Mouse (Mus musculus) layer of hippocampus, postnatal 25 days (tissue): ENCODE data around the gene C3. TPM values are rescaled to one million over a fixed set of nuclear protein-coding genes. Genes with fewer than 3 reads are reported as not detected.

Experiments
- DNase-seq, 2 experiments: peaks; one replicate each; pipeline ENCODE4 v3.0.0; 2022; ENCODE audit warnings: mixed read lengths in 2 of 2, low spot score in 1 of 2; ENCODE audit errors: extremely low spot score in 1 of 2
- total RNA-seq, 2 experiments: library from RNA; stranded (reverse); gene quantifications; 2 replicates each; pipeline ENCODE4 v1.2.3; 2021

Gene C3
- total RNA-seq, 2 experiments from 2014 or later, result 0.98 to 1.3 TPM

GRCm38 (mm10) chr17:57227468-57227867, 468 bp downstream of the C3 start:
- no peak for DNase-seq

DNA sequence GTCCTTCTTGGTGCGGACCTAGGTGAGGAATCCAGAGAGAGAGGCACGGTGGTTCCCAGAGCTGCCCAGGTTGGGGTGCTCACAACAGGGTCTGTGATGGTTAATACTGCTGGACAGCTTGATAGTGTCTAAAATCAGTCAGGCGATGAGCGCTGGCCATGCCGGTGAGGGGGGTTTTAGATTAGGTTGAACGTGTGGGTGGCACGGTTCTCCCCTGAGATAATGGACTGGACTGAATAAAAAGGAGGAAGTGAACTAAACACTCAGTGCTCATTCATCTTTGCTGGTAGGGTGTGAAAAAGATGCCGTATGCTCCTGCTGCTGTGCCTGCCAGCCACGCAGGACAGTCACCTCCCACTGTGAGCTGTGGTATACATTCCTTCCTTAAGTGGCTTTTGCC, 4.6 kb downstream of the C3 start:
- DNase-seq, result no peak

DNA sequence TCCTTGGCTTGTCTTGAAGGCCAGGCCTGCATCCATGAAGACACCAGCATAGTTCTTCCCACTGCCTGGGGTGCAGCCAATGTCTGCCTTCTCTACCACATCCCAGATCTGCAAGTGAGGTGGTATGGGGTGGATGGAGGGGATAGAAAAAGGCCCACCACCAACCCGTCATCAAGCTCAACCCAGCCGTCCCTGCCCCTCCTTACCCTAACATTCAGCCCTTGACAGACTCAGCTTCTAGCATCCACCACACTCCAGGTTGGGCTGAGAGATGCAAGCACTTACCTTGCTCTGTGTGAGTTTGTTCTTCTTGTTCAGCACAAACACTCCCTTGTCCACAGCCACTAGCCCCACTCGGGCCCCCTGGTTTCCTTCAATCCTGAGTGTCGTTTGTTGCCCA, 6.0 kb downstream of the C3 start:
- DNase-seq, result no peak

GRCm38 (mm10) chr17:57219884-57220207, 8.1 kb downstream of the C3 start:
- no peak for DNase-seq

DNA sequence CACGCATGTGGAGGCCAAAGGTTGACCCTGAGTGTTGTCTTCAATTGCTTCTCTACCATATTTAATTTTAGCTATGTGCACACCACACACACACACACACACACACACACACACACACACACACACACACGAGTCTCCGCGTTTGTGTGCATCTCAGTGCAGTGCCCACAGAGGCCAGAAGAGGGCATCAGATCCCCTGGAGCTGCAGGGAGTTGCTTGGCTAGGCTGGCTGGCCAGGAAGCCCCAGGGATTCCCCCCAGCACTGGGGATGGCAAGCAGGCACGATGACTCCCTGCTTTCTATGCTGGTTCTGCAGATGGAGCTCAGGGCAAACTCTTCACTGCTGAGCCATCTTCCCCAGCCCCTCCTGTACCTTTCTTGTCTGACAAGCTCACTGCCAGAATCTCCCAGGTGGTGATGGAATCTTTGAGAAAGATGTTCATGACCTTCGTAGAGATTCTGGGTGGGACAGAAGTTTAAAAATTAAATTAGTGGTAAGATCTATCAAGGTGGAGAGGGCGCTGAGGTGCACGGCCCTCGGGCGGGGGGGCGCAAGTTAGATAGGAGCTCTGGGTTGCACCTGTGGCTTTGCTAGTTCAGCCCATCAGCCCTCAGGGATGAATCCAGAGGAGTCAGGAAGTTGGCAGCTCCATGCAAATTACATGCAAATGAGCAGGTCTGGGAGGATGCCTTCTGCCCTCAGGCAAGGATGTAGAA, 8.6 kb downstream of the C3 start:
- peak; percentile 42 to 82 for DNase-seq

GRCm38 (mm10) chr17:57218335-57218900, 9.5 kb downstream of the C3 start:
- no peak for DNase-seq

GRCm38 (mm10) chr17:57214676-57215387, 13.1 kb downstream of the C3 start:
- DNase-seq, result no peak

GRCm38 (mm10) chr17:57211501-57211900, 16.4 kb downstream of the C3 start:
- DNase-seq, result no peak

- DNase-seq, result no peak
These were observed 18.6 kb downstream of the C3 start for GRCm38 (mm10) chr17:57209330-57209729.

- DNase-seq, result no peak
These were observed 20.0 kb downstream of the C3 start for GRCm38 (mm10) chr17:57207938-57208337.

DNA sequence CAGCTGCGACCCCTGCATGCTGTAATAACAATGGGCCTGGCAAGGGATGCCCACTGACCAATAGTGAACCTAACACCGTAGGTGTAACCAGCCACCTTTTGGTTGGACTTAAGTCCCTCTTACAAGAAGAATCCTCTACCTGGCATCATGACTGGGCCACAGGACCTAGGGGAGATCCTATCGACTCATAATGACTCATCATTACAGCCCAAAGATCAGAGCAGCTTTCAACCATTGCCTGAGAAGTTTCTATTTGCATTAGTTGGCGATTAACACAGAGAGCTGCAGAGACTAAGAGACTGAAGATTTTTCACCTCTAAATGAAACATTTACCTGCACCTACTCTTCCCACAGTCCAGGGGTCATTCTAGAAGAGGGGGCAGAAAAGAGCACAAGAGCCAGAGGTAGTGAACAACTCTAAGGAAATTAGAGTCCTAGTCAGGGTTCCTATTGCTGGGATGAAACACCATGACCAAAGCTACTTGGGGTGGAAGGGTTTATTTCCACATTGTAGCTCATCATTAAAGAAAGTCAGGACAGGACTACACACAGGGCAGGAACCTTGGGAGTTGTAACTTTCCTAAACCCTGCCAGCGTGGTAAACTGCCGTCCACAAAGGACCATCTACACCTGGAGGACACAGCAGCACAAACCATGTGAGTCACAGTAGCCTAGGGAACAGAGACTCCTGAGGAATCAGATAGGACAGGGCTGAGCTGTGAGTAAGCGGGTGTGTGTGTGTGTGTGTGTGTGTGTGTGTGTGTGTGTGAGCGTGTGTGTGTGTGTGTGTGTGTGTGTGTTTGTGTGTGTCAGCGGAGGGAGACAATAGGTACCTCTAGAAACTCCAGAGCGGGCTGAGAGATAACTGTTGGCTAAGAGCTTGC, 25.9 kb downstream of the C3 start:
- no peak for DNase-seq

DNA sequence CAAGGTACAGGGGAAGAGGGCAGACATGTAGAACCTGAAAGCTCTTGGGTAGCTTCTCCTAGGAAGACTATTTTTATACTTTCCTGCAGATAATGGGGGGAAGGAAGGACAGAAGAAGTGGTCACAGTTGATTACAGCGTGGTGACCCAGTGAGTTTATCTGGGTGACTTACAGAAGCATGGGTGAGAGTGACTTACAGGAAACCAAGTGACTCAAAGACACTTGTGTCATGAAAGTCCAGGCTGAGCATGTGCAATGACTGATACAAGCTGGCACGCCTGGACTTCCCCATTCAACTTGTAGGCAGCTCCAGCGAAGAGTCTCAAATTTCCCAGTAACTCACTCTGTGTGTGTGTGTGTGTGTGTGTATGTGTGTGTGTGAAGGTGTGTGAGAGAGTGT, 29.7 kb downstream of the C3 start:
- DNase-seq, result no peak

DNA sequence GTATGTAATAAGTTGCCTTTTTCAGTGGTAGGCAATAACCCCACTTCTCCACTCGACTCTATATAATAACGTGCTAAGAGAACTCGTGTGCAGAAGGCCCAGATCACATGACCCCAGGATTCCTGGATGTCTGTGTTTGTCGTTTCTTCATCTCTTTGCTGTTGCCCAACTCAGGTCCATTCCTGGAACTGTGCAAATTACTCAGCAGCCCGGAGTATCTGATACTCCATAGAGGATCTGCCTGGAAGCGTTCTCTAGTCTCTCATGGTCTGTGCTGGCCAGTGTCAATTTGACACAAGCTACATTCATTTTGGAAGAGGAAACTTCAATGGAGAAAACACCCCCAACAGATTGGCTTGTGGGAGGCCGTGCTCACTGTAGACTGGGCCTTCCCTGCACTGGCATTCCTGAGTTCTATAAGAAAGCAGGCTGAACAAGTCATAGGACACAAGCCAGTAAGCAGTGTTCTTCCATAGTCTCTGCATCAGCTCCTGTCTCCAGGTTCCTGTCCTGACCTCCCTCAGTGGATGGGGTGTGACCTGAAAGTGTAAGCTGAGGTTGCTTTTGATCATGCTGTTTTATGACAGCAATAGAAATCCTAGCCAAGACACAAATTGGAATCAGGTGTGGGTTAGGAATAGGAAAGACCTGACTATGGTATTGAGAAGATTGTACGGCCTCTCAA, 32.5 kb downstream of the C3 start:
- no peak for DNase-seq

GRCm38 (mm10) chr17:57194771-57195170, 33.2 kb downstream of the C3 start:
- DNase-seq, result no peak

- no peak for DNase-seq
These were observed 33.9 kb downstream of the C3 start, which contains the start of gene Tnfsf14 for GRCm38 (mm10) chr17:57194041-57194507. Gene Tnfsf14, minus strand, starts transcription at chr17:57194177.

- no peak for DNase-seq
These were observed 39.3 kb downstream of the C3 start for GRCm38 (mm10) chr17:57188510-57189192.

- no peak for DNase-seq
These were observed 42.3 kb downstream of the C3 start for GRCm38 (mm10) chr17:57185641-57186040.

DNA sequence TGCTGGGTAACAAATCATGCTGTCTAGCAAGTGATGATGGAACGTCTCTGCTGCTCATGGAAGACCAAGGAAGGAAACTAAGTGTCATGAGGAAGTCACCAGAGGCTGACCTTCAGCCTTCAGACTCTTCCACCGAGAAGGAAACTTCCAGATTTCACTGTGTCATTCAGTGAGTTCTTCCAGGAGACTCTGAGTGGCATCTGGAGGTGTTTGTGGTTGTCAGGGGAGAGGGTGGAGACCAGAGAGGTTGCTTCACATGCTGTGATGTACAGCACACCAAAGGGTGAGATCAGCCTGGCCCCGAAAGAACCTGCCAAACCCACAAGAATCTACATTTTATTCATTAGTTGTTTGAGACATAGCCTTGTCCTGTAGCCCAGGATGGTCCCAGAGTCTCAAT, 45.1 kb downstream of the C3 start:
- DNase-seq, result no peak

DNA sequence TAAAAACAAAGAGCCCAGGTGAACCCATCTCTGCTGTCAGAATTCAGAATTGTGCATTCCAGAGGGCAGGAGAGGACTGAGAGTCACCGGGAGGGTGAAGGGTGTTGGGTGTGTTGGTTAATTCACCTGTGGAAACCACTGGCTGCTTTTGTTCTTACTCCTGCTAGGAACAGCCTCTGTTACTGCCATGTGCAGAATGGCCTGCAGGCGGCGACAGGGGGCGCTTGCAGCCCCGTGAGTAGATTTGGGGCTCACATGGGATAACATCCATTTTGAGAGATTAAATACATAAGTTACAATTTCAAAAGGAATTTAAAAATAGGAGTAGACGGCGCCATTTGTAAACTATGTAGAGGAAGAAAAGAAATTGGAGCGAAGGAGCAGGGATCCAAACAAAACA, 47.6 kb downstream of the C3 start:
- no peak for DNase-seq

DNA sequence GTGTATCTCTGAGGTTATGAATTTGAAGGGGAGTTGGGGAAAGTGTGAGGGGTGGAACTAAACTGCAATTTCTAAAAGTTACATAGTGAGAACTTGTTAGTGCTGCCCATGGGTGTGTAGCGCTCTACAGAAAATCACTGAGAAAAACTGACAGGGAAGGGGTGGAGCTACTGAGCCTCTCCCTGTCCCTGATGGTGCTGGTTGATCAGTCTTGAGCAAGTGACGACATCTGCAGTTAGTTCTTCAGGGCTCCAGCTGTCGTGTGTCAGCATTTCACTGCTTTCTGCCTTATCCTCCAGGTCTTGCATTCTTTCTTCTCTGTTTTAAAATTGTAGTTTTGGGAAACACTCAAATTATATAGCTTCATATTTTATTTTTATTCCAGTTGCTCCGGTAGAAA, 54.6 kb downstream of the C3 start:
- DNase-seq, result no peak
